ENCODE assay signal across 8 mouse cellular contexts in the genomic region with DNA sequence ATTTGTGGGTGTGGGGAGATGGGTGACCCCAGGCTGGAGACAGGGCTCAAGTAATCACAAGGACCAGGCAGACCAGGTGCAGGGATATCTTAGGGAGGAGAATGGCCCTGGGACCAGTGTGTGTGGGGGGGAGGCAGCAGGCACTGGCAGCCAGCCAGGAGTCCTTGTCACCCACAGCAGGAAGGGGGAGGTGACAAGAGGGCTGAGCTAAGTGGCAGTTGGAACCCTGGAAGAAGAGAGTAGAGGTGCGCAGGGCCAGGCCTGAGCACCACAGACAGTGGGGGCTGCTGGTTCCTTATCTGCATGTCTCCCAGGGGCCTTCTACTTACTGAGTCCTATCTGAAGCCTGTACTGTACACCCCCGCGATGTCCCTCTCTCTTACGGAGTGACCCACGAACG. TPM values are rescaled to one million over a fixed set of nuclear protein-coding genes. Genes with fewer than 3 reads are reported as not detected.
A peak's percentile ranks its signal among the peaks of the same experiment; 100 is the strongest.
DNase-seq lines count a peak whose midpoint lies in the region; ATAC-seq and TF ChIP-seq lines count a peak whose summit lies in the region.

No protein-coding gene starts in this region.

- peak overlapping the region; percentile 46 for H3K27ac ChIP-seq in kidney, embryonic 15.5 days
- H3K27ac ChIP-seq in intestine, embryonic 14.5 days (ENCODE audit: low read depth): no peak overlapping the region
- H3K27ac ChIP-seq in layer of hippocampus, adult 2 months: no peak overlapping the region
- no peak overlapping the region for H3K27ac ChIP-seq in hindbrain, embryonic 14.5 days

- H3K9ac ChIP-seq in kidney, embryonic 15.5 days: no peak overlapping the region
- H3K9ac ChIP-seq in intestine, embryonic 14.5 days (ENCODE audit: low read length): no peak overlapping the region
- no peak overlapping the region for H3K9ac ChIP-seq in hindbrain, embryonic 14.5 days

- ATAC-seq in kidney, embryonic 15.5 days (replicated peaks; ENCODE audit: low FRiP score): peak; percentile 27; the same call in 1 of the 2 replicates
- ATAC-seq in common myeloid progenitor, adult 5-6 weeks (replicated peaks; ENCODE audit: low read depth, poor library complexity, severe bottlenecking): peak; percentile 71
- ATAC-seq in intestine, embryonic 14.5 days (replicated peaks; ENCODE audit: low FRiP score, low TSS enrichment, low read depth): 0 out of 2 replicates have a peak, but pooled peaks have one; percentile 5
- ATAC-seq in hindbrain, embryonic 14.5 days (ENCODE audit: low FRiP score): no peak

- no peaks in the 10 kb centered on the region for H3K9me3 ChIP-seq in kidney, embryonic 15.5 days (replicated peaks)
- no peaks in the 10 kb centered on the region for H3K9me3 ChIP-seq in intestine, embryonic 14.5 days (ENCODE audit: control insufficient read depth, low read length)
- H3K9me3 ChIP-seq in hindbrain, embryonic 14.5 days (ENCODE audit: control insufficient read depth, low read length): no peaks in the 10 kb centered on the region

- H3K27me3 ChIP-seq in kidney, embryonic 15.5 days: peaks cover 17% of the 10 kb centered on the region
- peaks cover 8% of the 10 kb centered on the region for H3K27me3 ChIP-seq in intestine, embryonic 14.5 days (replicated peaks; ENCODE audit: control insufficient read depth, insufficient read depth, low read length)
- H3K27me3 ChIP-seq in hindbrain, embryonic 14.5 days (ENCODE audit: control insufficient read depth, insufficient read depth, low read length): peaks cover 4% of the 10 kb centered on the region; the same call in 1 of the 2 replicates

- 65% methylated on average over 6 of the region's 6 CpGs for WGBS in kidney, embryonic 15.5 days
- WGBS in intestine, embryonic 14.5 days: 64% methylated on average over 6 of the region's 6 CpGs
- WGBS in hindbrain, embryonic 14.5 days: 75% methylated on average over 6 of the region's 6 CpGs

- H3K4me2 ChIP-seq in kidney, embryonic 15.5 days: no peak overlapping the region
- no peak overlapping the region for H3K4me2 ChIP-seq in intestine, embryonic 14.5 days (ENCODE audit: low read length)
- no peak overlapping the region for H3K4me2 ChIP-seq in hindbrain, embryonic 14.5 days (replicated peaks)

- no peak for TF ChIP-seq CTCF in layer of hippocampus, adult 2 months (conservative IDR thresholded peaks at IDR 0.05)

- no peak for DNase-seq in kidney, adult 8-10 months
- DNase-seq in intestine, embryonic 14.5 days (ENCODE audit: low spot score): no peak
- peak; percentile 71 to 79 for DNase-seq in lung, postnatal 4 days
- no peak for DNase-seq in right cerebral cortex, adult 2 months (ENCODE audit: low spot score in 2 of 2)
- no peak for DNase-seq in layer of hippocampus, adult 2 months (ENCODE audit: low spot score in 2 of 2)
- DNase-seq in hindbrain, embryonic 14.5 days (ENCODE audit: low spot score): no peak

- H3K4me3 ChIP-seq in kidney, embryonic 15.5 days (replicated peaks): no peak overlapping the region
- no peak overlapping the region for H3K4me3 ChIP-seq in intestine, embryonic 14.5 days (ENCODE audit: low read depth, low read length)
- no peak overlapping the region for H3K4me3 ChIP-seq in layer of hippocampus, adult 2 months
- no peak overlapping the region for H3K4me3 ChIP-seq in hindbrain, embryonic 14.5 days (replicated peaks; ENCODE audit: low read length)

- H3K36me3 ChIP-seq in kidney, embryonic 15.5 days: 0 out of 2 replicates have a peak, but pooled peaks cover 6% of the 10 kb centered on the region
- peaks cover 5% of the 10 kb centered on the region; the same call in 1 of the 2 replicates for H3K36me3 ChIP-seq in intestine, embryonic 14.5 days (ENCODE audit: control insufficient read depth, insufficient read depth, low read length)
- 0 out of 2 replicates have a peak, but pooled peaks cover 4% of the 10 kb centered on the region for H3K36me3 ChIP-seq in hindbrain, embryonic 14.5 days (replicated peaks; ENCODE audit: control insufficient read depth, insufficient read depth)

- H3K4me1 ChIP-seq in kidney, embryonic 15.5 days: peaks cover 56% of the 10 kb centered on the region
- H3K4me1 ChIP-seq in intestine, embryonic 14.5 days (replicated peaks; ENCODE audit: control insufficient read depth, insufficient read depth, low read length): peaks cover 17% of the 10 kb centered on the region; the same call in 1 of the 2 replicates
- 0 out of 2 replicates have a peak, but pooled peaks cover 4% of the 10 kb centered on the region for H3K4me1 ChIP-seq in hindbrain, embryonic 14.5 days (replicated peaks; ENCODE audit: control insufficient read depth, insufficient read depth, low read length)

RNA-seq across cellular contexts. Expression of a gene that starts 7.0 kb away (rescaled TPM):
- polyA plus RNA-seq in kidney, embryonic 15.5 days (2015; fragmentation: Nextera tagmentation; extraction: Ambion mirVana): 16.9 and 17.5 TPM in 2 replicates
- total RNA-seq in common myeloid progenitor, adult 5-6 weeks (2017): 0.34 and 4.8 TPM in 2 replicates
- 13.4 and 14.1 TPM in 2 replicates for polyA plus RNA-seq in intestine, embryonic 14.5 days (2014; fragmentation: Nextera tagmentation; extraction: Ambion mirVana)
- total RNA-seq in layer of hippocampus, adult 2 months (2021): 10 to 100 TPM in 1 of 2 experiments, 1 to 10 TPM in 1; 9.1 to 10.3 TPM
- polyA plus RNA-seq in hindbrain, embryonic 14.5 days (2014; fragmentation: Nextera tagmentation; extraction: Ambion mirVana): 6.4 and 6.9 TPM in 2 replicates

RNA-seq across cellular contexts. Expression of a gene that starts 7.1 kb away (rescaled TPM):
- 2.7 and 3.8 TPM in 2 replicates for polyA plus RNA-seq in kidney, embryonic 15.5 days (2015; fragmentation: Nextera tagmentation; extraction: Ambion mirVana)
- not detected in 2 replicates for total RNA-seq in common myeloid progenitor, adult 5-6 weeks (2017)
- not detected in 2 replicates for polyA plus RNA-seq in intestine, embryonic 14.5 days (2014; fragmentation: Nextera tagmentation; extraction: Ambion mirVana)
- total RNA-seq in layer of hippocampus, adult 2 months (2021): not detected
- 3.0 and 3.4 TPM in 2 replicates for polyA plus RNA-seq in hindbrain, embryonic 14.5 days (2014; fragmentation: Nextera tagmentation; extraction: Ambion mirVana)

RNA-seq across cellular contexts. Expression of a gene that starts 9.7 kb away (rescaled TPM):
- polyA plus RNA-seq in kidney, embryonic 15.5 days (2015; fragmentation: Nextera tagmentation; extraction: Ambion mirVana): 2.5 and 3.5 TPM in 2 replicates
- not detected in 2 replicates for total RNA-seq in common myeloid progenitor, adult 5-6 weeks (2017)
- polyA plus RNA-seq in intestine, embryonic 14.5 days (2014; fragmentation: Nextera tagmentation; extraction: Ambion mirVana): not detected in 2 replicates
- 1 to 10 TPM in 1 of 2 experiments, under 1 TPM in 1; 0.92 to 1.0 TPM for total RNA-seq in layer of hippocampus, adult 2 months (2021)
- polyA plus RNA-seq in hindbrain, embryonic 14.5 days (2014; fragmentation: Nextera tagmentation; extraction: Ambion mirVana): not detected in 2 replicates

RNA-seq across cellular contexts. Expression of a gene that starts 19.0 kb away (rescaled TPM):
- polyA plus RNA-seq in kidney, embryonic 15.5 days (2015; fragmentation: Nextera tagmentation; extraction: Ambion mirVana): 46.2 and 48.0 TPM in 2 replicates
- total RNA-seq in common myeloid progenitor, adult 5-6 weeks (2017): not detected in 2 replicates
- polyA plus RNA-seq in intestine, embryonic 14.5 days (2014; fragmentation: Nextera tagmentation; extraction: Ambion mirVana): 33.5 and 35.3 TPM in 2 replicates
- total RNA-seq in layer of hippocampus, adult 2 months (2021): 1 to 10 TPM; 1.9 to 2.8 TPM
- polyA plus RNA-seq in hindbrain, embryonic 14.5 days (2014; fragmentation: Nextera tagmentation; extraction: Ambion mirVana): 8.9 and 10.2 TPM in 2 replicates

RNA-seq across cellular contexts. Expression of a gene that starts 35.1 kb away (rescaled TPM):
- polyA plus RNA-seq in kidney, embryonic 15.5 days (2015; fragmentation: Nextera tagmentation; extraction: Ambion mirVana): 46.4 and 53.1 TPM in 2 replicates
- 10.2 and 14.2 TPM in 2 replicates for total RNA-seq in common myeloid progenitor, adult 5-6 weeks (2017)
- 40.5 and 44.8 TPM in 2 replicates for polyA plus RNA-seq in intestine, embryonic 14.5 days (2014; fragmentation: Nextera tagmentation; extraction: Ambion mirVana)
- 10 to 100 TPM; 32.9 to 35.5 TPM for total RNA-seq in layer of hippocampus, adult 2 months (2021)
- 33.9 and 36.8 TPM in 2 replicates for polyA plus RNA-seq in hindbrain, embryonic 14.5 days (2014; fragmentation: Nextera tagmentation; extraction: Ambion mirVana)

Comparison
In these comparisons a context has a peak if more than half of its experiments do, and no peak if none do; other contexts are left out.
1. DNase-seq: peak in lung, postnatal 4 days (2 of 2); none in kidney, adult 8-10 months (0 of 2), intestine, embryonic 14.5 days (single experiment), right cerebral cortex, adult 2 months (0 of 2), layer of hippocampus, adult 2 months (0 of 2) and hindbrain, embryonic 14.5 days (single experiment).